Mouse (Mus musculus): ENCODE measurements around the gene Cd24a. TPM values are rescaled to one million over a fixed set of nuclear protein-coding genes. Genes with fewer than 3 reads are reported as not detected.

The Cd24a gene
- polyA plus RNA-seq, 1 experiment from 2014 or later, result 367 TPM

DNA sequence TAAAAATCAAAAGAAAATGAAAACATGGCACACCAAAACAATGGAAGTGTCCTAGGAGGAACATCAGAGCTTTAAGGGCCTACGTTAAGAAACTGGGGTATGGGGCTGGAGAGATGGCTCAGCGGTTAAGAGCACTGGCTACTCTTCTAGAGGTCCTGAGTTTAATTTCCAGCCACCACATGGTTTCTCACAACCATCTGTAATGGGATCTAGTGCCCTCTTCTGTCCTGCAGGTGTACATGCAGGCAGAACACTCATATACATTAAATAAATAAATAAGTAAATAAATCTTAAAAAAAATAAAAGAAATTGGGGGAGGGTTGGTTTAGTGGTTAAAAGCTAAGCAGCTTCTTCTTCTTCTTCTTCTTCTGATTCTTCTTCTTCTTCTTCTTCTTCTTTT, 16.8 kb upstream of the Cd24a start:
- no peaks in the 10 kb centered on the region for H3K4me1 ChIP-seq
- H3K27me3 ChIP-seq (replicated peaks; ENCODE audit: low read depth, poor library complexity, severe bottlenecking), result no peaks in the 10 kb centered on the region
- no peaks in the 10 kb centered on the region for H3K36me3 ChIP-seq (replicated peaks)
- H3K27ac ChIP-seq (replicated peaks), result no peak overlapping the region
- H3K4me3 ChIP-seq, result no peak overlapping the region
- no peak for DNase-seq (ENCODE audit: low spot score)
- no peaks in the 10 kb centered on the region for H3K9me3 ChIP-seq
- WGBS, result 90% methylated on average over 2 of the region's 2 CpGs

DNA sequence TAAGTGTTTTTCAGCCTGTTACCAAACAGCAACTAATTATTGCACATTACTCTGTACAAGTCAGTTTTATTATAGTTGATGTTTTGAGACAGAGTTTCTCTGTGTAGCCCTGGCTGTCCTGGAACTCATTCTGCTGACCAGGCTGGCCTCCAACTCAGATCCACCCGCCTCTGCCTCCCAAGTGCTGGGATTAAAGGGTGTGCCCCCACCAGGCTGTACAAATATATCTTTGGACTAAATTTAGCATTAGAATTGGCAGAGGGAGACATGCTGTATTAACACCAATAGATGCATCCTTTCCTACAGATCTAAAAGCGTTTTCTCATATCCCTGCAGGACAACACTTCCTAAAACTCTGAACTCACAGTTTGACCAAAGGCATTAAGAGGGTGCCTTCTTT, 3.7 kb upstream of the Cd24a start:
- WGBS, result 75% methylated on average over 2 of the region's 2 CpGs
- H3K36me3 ChIP-seq (replicated peaks), result no peaks in the 10 kb centered on the region
- H3K27ac ChIP-seq (replicated peaks), result no peak overlapping the region
- H3K27me3 ChIP-seq (replicated peaks; ENCODE audit: low read depth, poor library complexity, severe bottlenecking), result peaks cover 15% of the 10 kb centered on the region
- no peak overlapping the region for H3K4me3 ChIP-seq
- DNase-seq (ENCODE audit: low spot score), result no peak
- peaks cover 10% of the 10 kb centered on the region for H3K9me3 ChIP-seq
- peaks cover 15% of the 10 kb centered on the region for H3K4me1 ChIP-seq

DNA sequence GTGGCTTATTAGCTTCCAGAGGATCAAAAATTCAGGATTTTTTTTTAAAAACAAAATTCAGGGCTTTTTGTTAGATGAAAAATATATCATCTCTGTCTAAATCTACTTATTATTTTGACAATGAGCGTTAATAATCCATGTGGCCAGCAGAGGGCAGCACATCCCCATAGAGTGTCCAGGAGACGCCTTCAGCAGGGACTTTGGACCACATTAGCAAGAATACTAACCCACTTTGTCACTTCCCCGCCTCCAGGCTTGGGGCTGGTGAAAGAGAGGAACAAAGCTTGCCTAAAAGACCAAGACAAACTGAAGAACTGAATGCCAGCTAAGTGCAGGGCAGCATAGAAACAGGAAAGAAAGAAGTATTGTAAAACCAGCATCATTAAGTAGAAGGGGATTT, 3.1 kb upstream of the Cd24a start:
- WGBS, result under 1% methylated on average over 3 of the region's 3 CpGs
- H3K36me3 ChIP-seq (replicated peaks), result no peaks in the 10 kb centered on the region
- peaks cover 10% of the 10 kb centered on the region for H3K9me3 ChIP-seq
- H3K4me1 ChIP-seq, result peaks cover 15% of the 10 kb centered on the region
- no peak overlapping the region for H3K27ac ChIP-seq (replicated peaks)
- H3K4me3 ChIP-seq, result no peak overlapping the region
- H3K27me3 ChIP-seq (replicated peaks; ENCODE audit: low read depth, poor library complexity, severe bottlenecking), result peaks cover 15% of the 10 kb centered on the region
- DNase-seq (ENCODE audit: low spot score), result peak; percentile 82

DNA sequence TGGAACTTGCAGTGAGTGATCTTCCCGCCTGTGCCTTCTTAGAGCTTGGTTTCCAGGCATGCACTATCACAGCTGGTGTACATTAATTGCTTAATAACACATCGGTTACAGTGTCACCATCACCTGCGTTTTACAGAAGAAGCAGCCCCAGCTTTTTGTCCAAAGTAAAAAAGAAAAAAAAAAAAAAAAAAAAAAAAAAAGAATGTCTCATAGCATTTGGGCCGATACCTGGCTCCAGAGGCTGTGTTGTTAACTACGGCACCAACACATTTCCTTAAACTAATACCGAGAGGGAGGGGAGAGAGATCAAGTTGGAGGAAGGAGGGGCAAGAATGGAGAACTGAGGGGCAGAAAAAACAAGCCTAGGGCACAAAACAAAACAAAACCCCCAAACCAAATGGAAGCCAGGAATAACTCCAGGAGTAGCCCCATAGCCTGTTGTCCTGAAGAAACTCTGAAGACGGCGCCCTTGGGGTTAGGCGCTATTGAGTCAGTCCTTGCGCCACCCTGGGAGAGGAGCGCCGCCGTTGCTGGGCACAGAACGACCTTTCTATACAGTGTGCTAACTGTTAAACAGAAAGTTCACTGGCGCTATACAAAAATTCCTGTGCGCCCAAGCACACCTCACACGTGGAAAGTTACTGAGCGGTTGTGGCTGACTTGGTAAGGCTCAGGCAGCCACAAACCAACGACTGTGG, 636 bp upstream of the Cd24a start:
- Histone ChIP-seq H3K9me3 (no peaks in the 10 kb centered on the region), H3K4me3 (peak overlapping the region; percentile 87), H3K36me3 (replicated peaks) (peaks cover 13% of the 10 kb centered on the region), H3K27me3 (replicated peaks; ENCODE audit: low read depth, poor library complexity, severe bottlenecking) (peaks cover 15% of the 10 kb centered on the region), H3K27ac (replicated peaks) (peak overlapping the region; percentile 98), H3K4me1 (peaks cover 21% of the 10 kb centered on the region)
- 13% methylated on average over 19 of the region's 19 CpGs for WGBS
- DNase-seq (ENCODE audit: low spot score), result peak; percentile 66

DNA sequence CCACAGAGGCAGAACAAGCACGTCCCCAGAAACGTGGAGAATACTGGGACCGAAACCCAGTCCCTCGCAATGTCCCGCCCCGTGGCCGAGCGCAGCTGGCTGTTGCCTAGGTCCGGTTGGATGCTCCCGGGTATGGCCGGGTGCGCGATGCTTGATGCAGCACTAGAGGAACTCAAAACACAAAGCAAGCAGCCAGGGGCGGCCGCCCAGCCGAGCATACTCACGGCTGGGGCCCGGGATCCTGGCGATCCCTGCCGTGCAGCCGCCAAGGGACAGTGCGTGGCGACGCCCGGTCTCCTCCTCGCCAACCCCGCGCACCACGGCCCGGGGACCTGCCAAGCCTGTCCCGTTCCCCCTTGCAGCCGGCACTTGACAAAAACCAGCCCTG, 276 bp downstream of the Cd24a start:
- WGBS, result under 1% methylated on average over 32 of the region's 32 CpGs

DNA sequence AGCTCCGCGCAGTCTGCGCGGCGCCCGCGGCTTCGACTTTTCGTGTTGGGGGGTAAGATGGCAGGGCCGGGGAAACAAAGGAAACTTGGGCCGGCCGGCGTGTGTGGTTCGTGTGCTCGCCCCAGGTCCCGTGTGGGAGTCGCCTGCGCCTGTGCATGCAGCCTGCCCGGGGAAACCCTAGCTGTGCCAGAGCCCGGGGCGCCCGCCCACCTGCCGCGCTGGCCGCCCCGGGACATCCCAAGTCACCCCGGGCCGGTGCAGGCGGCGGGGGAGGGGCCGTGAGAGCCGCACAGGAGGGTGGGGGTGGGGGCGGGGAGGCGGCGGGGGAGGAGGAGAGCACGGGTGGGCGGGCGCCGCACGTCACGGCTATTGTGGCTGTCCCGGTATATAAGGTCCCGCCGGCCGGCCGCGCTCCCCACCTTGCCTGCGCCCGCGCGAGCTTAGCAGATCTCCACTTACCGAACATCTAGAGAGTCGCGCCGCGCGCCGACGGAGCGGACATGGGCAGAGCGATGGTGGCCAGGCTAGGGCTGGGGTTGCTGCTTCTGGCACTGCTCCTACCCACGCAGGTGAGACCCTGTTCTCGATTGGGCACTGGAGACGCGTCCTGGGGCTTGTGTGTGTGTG, 783 bp downstream of the Cd24a start:
- H3K27ac ChIP-seq (replicated peaks), result peak overlapping the region; percentile 98
- peak; percentile 94 for DNase-seq (ENCODE audit: low spot score)
- peaks cover 15% of the 10 kb centered on the region for H3K27me3 ChIP-seq (replicated peaks; ENCODE audit: low read depth, poor library complexity, severe bottlenecking)
- H3K4me1 ChIP-seq, result peaks cover 21% of the 10 kb centered on the region
- peaks cover 27% of the 10 kb centered on the region for H3K36me3 ChIP-seq (replicated peaks)
- WGBS, result under 1% methylated on average over 60 of the region's 65 CpGs
- H3K9me3 ChIP-seq, result no peaks in the 10 kb centered on the region
- H3K4me3 ChIP-seq, result peak overlapping the region; percentile 87

More for the DNA sequence above, 276 bp downstream of the Cd24a start:
- Histone ChIP-seq H3K27ac (replicated peaks) (peak overlapping the region; percentile 98), H3K36me3 (replicated peaks) (peaks cover 22% of the 10 kb centered on the region), H3K9me3 (no peaks in the 10 kb centered on the region), H3K4me1 (peaks cover 21% of the 10 kb centered on the region), H3K4me3 (peak overlapping the region; percentile 87), H3K27me3 (replicated peaks; ENCODE audit: low read depth, poor library complexity, severe bottlenecking) (peaks cover 15% of the 10 kb centered on the region)
- peak; percentile 84 for DNase-seq (ENCODE audit: low spot score)

DNA sequence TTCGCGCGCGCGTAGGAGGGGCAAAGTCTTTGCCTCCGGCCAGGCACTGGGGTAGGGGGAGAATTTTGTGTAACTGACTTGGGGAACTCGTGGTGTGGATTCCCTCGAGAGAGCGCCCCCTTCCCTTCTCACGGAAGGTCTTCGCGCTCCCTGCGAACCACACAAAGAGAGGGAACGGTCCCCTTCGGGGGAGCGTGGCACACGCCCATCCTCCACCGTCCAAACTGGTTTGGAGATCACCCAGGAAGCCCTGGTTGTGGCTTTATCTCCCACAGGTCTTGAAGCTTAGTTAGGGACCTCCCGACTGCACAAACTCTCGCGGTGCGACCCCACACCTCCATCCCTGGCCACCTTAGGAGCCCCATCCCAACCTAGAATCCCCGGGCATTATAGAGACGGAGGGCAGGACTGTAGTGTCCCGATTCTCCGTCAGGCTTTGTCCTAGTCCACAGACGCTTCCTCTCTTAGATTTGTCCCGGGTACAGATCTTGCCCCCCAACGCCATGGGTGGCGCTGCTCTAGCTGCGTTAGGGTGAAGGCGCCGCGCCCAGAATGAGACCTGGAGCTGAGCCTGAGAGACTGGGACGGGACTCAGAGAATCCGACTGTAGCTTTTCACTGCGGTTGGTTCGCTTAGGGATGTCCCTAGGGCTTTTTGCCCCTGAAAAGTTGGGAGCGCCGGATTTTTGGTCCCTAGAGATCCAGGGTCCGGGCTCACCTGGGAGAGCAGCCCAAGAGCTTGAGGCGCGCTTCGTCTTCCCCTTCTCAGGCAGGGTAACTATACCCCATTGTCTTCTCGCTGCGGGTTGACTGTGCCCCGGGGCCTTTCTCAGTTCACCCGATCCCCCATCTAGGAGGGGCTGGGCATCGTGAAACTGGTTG, 1.5 kb downstream of the Cd24a start:
- no peaks in the 10 kb centered on the region for H3K9me3 ChIP-seq
- WGBS, result under 1% methylated on average over 49 of the region's 49 CpGs

DNA sequence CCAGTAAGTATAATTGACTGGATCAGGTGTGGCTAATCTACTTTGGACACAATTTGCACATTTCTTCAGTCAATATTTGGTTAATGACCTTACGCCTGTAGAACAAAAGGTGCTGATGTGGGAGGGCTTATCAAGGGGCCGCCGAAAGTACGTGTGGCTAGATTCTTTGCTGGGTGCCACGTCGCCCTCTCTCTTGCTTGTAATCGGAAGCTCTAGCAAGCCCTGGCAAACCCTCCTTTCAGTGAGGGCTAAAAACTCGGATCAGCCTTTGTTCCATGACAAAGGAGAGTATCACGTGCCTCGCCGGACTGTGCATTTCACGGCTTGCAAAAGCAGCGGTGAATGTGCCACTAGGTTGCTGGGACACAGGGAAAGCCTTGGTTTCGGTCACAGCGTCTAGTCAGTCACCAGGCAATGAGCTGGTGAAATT, 2.6 kb downstream of the Cd24a start:
- Histone ChIP-seq H3K4me1 (peaks cover 18% of the 10 kb centered on the region), H3K36me3 (replicated peaks) (peaks cover 45% of the 10 kb centered on the region), H3K9me3 (no peaks in the 10 kb centered on the region), H3K4me3 (peak overlapping the region; percentile 87), H3K27me3 (replicated peaks; ENCODE audit: low read depth, poor library complexity, severe bottlenecking) (peaks cover 15% of the 10 kb centered on the region), H3K27ac (replicated peaks) (peak overlapping the region; percentile 98)
- WGBS, result under 1% methylated on average over 15 of the region's 15 CpGs
- peak; percentile 84 for DNase-seq (ENCODE audit: low spot score)

More for the DNA sequence above, 1.5 kb downstream of the Cd24a start:
- DNase-seq (ENCODE audit: low spot score), result peak; percentile 73
- peaks cover 35% of the 10 kb centered on the region for H3K36me3 ChIP-seq (replicated peaks)
- H3K4me3 ChIP-seq, result peak overlapping the region; percentile 87
- peak overlapping the region; percentile 98 for H3K27ac ChIP-seq (replicated peaks)
- H3K27me3 ChIP-seq (replicated peaks; ENCODE audit: low read depth, poor library complexity, severe bottlenecking), result peaks cover 15% of the 10 kb centered on the region
- peaks cover 21% of the 10 kb centered on the region for H3K4me1 ChIP-seq

DNA sequence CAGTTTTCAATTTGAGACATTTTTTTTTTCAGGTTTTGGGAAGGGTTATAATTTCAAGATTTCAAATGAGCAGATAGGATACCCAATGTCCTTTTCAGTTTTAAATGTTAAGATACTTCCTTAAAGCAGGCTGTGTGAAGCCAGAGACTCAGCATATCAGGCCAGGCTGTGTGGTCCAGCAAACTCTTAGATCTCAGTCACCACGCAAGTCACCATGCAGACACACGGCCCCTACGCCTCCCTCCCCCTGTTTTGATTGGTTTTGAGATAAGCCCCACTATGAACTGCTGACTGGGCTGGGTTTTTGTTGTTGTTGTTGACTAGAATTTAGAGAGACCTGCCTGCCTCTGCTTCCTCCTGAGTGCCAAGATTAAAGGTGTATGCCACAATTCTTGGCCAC, 3.2 kb downstream of the Cd24a start:
- H3K9me3 ChIP-seq, result no peaks in the 10 kb centered on the region
- H3K36me3 ChIP-seq (replicated peaks), result peaks cover 50% of the 10 kb centered on the region
- peak overlapping the region; percentile 87 for H3K4me3 ChIP-seq
- H3K4me1 ChIP-seq, result peaks cover 18% of the 10 kb centered on the region
- H3K27ac ChIP-seq (replicated peaks), result peak overlapping the region; percentile 98
- WGBS, result 64% methylated on average over 3 of the region's 3 CpGs
- DNase-seq (ENCODE audit: low spot score), result no peak
- peaks cover 9% of the 10 kb centered on the region for H3K27me3 ChIP-seq (replicated peaks; ENCODE audit: low read depth, poor library complexity, severe bottlenecking)

DNA sequence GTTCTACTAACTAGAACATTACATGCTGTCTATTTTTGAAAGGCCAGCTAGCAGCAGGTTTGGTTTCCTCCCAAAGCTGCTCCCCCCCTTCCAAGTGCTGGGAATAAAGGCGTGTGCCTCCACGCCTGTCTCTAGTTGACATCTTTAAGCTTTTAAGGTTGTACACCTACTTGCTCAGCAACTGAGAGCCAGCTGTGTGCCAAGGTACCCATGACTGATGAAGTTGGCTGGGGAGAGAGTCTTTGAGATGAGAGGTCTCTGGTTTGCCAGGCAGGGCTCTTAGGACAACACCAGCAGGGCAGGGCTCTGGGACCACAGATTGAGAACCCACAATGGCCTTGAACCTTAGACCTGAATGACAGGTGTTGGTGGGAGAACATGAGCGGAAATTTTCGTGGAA, 6.5 kb downstream of the Cd24a start:
- no peaks in the 10 kb centered on the region for H3K9me3 ChIP-seq
- peaks cover 55% of the 10 kb centered on the region for H3K36me3 ChIP-seq (replicated peaks)

DNA sequence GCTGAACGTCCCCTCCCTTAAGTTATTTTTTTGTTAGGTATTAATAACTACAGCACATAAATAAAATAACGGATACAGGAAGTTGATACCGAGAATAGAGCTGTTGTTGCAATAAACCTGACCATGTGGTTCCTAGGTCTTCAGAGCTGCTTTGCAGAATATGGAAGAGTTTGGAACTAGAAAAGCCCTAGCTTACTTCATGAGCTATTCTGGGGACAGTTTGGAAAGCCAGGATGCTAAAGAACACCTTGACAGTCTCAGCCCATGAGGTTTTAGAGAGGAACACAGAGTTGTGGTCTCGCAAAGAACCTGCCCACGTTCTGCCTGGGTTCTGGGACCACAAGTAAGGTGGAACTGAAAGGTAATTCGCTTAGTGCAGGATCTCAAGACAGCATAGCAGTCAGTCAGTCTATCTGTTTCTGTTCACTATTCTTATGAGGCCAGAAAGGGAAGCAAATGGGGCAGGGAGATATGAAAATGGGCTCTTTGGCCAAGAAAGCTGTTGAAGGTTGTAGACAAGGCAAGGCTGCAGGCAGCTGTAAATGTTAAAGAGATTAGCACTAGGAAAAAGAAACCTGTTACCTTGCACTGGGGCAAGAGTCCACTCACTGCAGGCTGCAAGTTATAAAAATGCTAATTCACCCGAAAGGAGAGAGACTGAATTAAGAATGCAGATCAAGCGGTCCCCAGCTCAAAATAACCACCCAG, 10.5 kb downstream of the Cd24a start:
- no peak overlapping the region for H3K4me3 ChIP-seq
- H3K36me3 ChIP-seq (replicated peaks), result peaks cover 30% of the 10 kb centered on the region
- H3K27ac ChIP-seq (replicated peaks), result no peak overlapping the region
- 76% methylated on average over 8 of the region's 8 CpGs for WGBS
- DNase-seq (ENCODE audit: low spot score), result no peak
- peaks cover 13% of the 10 kb centered on the region for H3K4me1 ChIP-seq
- H3K27me3 ChIP-seq (replicated peaks; ENCODE audit: low read depth, poor library complexity, severe bottlenecking), result no peaks in the 10 kb centered on the region
- no peaks in the 10 kb centered on the region for H3K9me3 ChIP-seq

More for the DNA sequence above, 6.5 kb downstream of the Cd24a start:
- DNase-seq (ENCODE audit: low spot score), result no peak
- no peaks in the 10 kb centered on the region for H3K27me3 ChIP-seq (replicated peaks; ENCODE audit: low read depth, poor library complexity, severe bottlenecking)
- 91% methylated on average over 4 of the region's 4 CpGs for WGBS
- peaks cover 13% of the 10 kb centered on the region for H3K4me1 ChIP-seq
- H3K27ac ChIP-seq (replicated peaks), result no peak overlapping the region
- no peak overlapping the region for H3K4me3 ChIP-seq

DNA sequence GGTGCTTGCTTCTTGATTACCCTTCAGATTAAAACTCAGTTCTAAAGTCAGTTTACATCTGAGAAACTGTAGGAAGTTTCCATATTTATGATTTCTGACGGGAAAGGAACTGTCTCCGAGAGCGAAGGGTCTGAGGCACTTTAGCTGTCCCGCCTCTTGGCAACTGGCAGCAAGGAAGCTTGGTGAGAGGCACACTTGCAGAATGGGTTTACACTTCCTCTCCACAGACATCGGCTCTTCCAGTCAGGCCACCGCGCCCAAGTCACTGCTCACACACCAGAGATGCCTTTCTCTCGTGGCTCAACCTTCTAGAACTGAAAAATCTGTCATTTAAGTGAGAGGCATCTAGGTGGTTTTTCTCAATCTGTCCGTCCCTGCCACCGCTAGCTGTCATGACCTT, 13.4 kb downstream of the Cd24a start:
- Histone ChIP-seq H3K4me1 (peaks cover 13% of the 10 kb centered on the region), H3K4me3 (no peak overlapping the region), H3K27me3 (replicated peaks; ENCODE audit: low read depth, poor library complexity, severe bottlenecking) (no peaks in the 10 kb centered on the region), H3K27ac (replicated peaks) (no peak overlapping the region), H3K9me3 (no peaks in the 10 kb centered on the region), H3K36me3 (replicated peaks) (peaks cover 4% of the 10 kb centered on the region; the same call in 1 of the 2 replicates)
- 91% methylated on average over 10 of the region's 10 CpGs for WGBS
- no peak for DNase-seq (ENCODE audit: low spot score)
